Mouse (Mus musculus) ES-Bruce4 (cell line): ENCODE data around the gene Ppdpf.

Experiments
- CTCF ChIP-seq: IDR thresholded peaks from one replicate; pipeline ENCODE4 v1.8.1; 2011; ENCODE audit warnings: low read depth, low read length
- EP300 ChIP-seq: IDR thresholded peaks from 2 replicates; pipeline ENCODE4 v1.6.1; 2011; ENCODE audit warnings: low read depth, low read length; ENCODE audit not compliant: insufficient read depth
- POLR2A ChIP-seq: IDR thresholded peaks from one replicate; pipeline ENCODE4 v1.8.1; 2011; ENCODE audit warnings: low read length; ENCODE audit not compliant: insufficient read depth

- no peak for TF ChIP-seq CTCF
- no peak for TF ChIP-seq POLR2A
- TF ChIP-seq EP300, result no peak
Observed at GRCm38 (mm10) chr2:181219538-181220216, 32.6 kb downstream of the Ppdpf start, which contains the start of gene Fndc11.
